Mouse (Mus musculus) B cell, adult (primary cell): ENCODE results near the gene Olfr243. TPM values are rescaled to one million over a fixed set of nuclear protein-coding genes. Genes with fewer than 3 reads are reported as not detected.

Source experiments
- total RNA-seq: library from RNA; stranded (reverse); gene quantifications from 4 replicates; pipeline ENCODE4 v1.2.4, GENCODE M21; 2023; ENCODE audit not compliant: inconsistent age

The Olfr243 gene
- not detected in 4 replicates for total RNA-seq

GRCm38 (mm10) chr7:103714371-103714770 is at the start of gene Olfr243:
Olfr243 (plus strand) TSS chr7:103714671.

GRCm38 (mm10) chr7:103671091-103671490 is 43.4 kb upstream of the Olfr243 start, which contains the start of gene Olfr624:
Olfr624 (minus strand) TSS chr7:103671191.

GRCm38 (mm10) chr7:103682420-103682819 is 32.1 kb upstream of the Olfr243 start, which contains the start of gene Olfr625-ps1:
Olfr625-ps1 (plus strand) TSS chr7:103682720.

GRCm38 (mm10) chr7:103730074-103730473 is 15.6 kb downstream of the Olfr243 start, which contains the start of gene Olfr628:
Olfr628 (plus strand) TSS chr7:103730374.

GRCm38 (mm10) chr7:103744843-103745242 is 30.4 kb downstream of the Olfr243 start, which contains the start of gene Olfr629:
Olfr629 (minus strand) TSS chr7:103744943.

GRCm38 (mm10) chr7:103757233-103757632 is 42.8 kb downstream of the Olfr243 start, which contains the start of gene Olfr630:
Olfr630 (minus strand) TSS chr7:103757333.

Other genes with a start within 250 kb of the Olfr243 start
- gene Olfr608, start 244.8 kb upstream of the Olfr243 start, total RNA-seq = not detected in 4 replicates
- gene Olfr609, start 216.6 kb upstream of the Olfr243 start, total RNA-seq = not detected in 4 replicates
- not detected in 4 replicates for gene Olfr610, start 202.5 kb upstream of the Olfr243 start, total RNA-seq
- gene Olfr611, start 193.8 kb upstream of the Olfr243 start, total RNA-seq = not detected in 4 replicates
- gene Olfr612, start 172.0 kb upstream of the Olfr243 start, total RNA-seq = not detected in 4 replicates
- gene Olfr613, start 166.6 kb upstream of the Olfr243 start, total RNA-seq = not detected in 4 replicates
- not detected in 4 replicates for gene Olfr615, start 158.6 kb upstream of the Olfr243 start, total RNA-seq
- gene Olfr616, start 145.5 kb upstream of the Olfr243 start, total RNA-seq = not detected in 4 replicates
- gene Olfr617, start 141.6 kb upstream of the Olfr243 start, total RNA-seq = not detected in 4 replicates
- gene Olfr618, start 124.6 kb upstream of the Olfr243 start, total RNA-seq = not detected in 4 replicates
- gene Olfr619, start 114.1 kb upstream of the Olfr243 start, total RNA-seq = not detected in 4 replicates
- not detected in 4 replicates for gene Olfr620, start 102.1 kb upstream of the Olfr243 start, total RNA-seq
- not detected in 4 replicates for gene Olfr622, start 72.0 kb upstream of the Olfr243 start, total RNA-seq
- gene Olfr623, start 51.0 kb upstream of the Olfr243 start, total RNA-seq = not detected in 4 replicates
- not detected in 4 replicates for gene Olfr624, start 43.5 kb upstream of the Olfr243 start, total RNA-seq
- not detected in 4 replicates for gene Olfr625-ps1, start 32.0 kb upstream of the Olfr243 start, total RNA-seq
- not detected in 4 replicates for gene Olfr628, start 15.7 kb downstream of the Olfr243 start, total RNA-seq
- not detected in 4 replicates for gene Olfr629, start 30.3 kb downstream of the Olfr243 start, total RNA-seq
- gene Olfr630, start 42.7 kb downstream of the Olfr243 start, total RNA-seq = not detected in 4 replicates
- gene Olfr69, start 56.9 kb downstream of the Olfr243 start, total RNA-seq = not detected in 4 replicates
- gene Olfr68, start 65.0 kb downstream of the Olfr243 start, total RNA-seq = not detected in 4 replicates
- gene Olfr67, start 77.2 kb downstream of the Olfr243 start, total RNA-seq = not detected in 4 replicates
- 3.1 to 9.5 TPM (median 3.9 TPM) in 4 replicates for gene Hbb-bt, start 99.3 kb downstream of the Olfr243 start, total RNA-seq
- gene Hbb-bs, start 113.4 kb downstream of the Olfr243 start, total RNA-seq = 5.7 to 29.6 TPM (median 17.0 TPM) in 4 replicates
- not detected in 4 replicates for gene Hbb-bh2, start 125.8 kb downstream of the Olfr243 start, total RNA-seq
- gene Hbb-bh1, start 128.5 kb downstream of the Olfr243 start, total RNA-seq = 0.94 TPM in 1 of 4 replicates, not detected in the others
- gene Hbb-y, start 138.5 kb downstream of the Olfr243 start, total RNA-seq = not detected in 4 replicates
- not detected in 4 replicates for gene Olfr66, start 171.6 kb downstream of the Olfr243 start, total RNA-seq
- not detected in 4 replicates for gene Olfr64, start 179.8 kb downstream of the Olfr243 start, total RNA-seq
- not detected in 4 replicates for gene Olfr65, start 188.8 kb downstream of the Olfr243 start, total RNA-seq
- not detected in 4 replicates for gene Olfr631, start 214.2 kb downstream of the Olfr243 start, total RNA-seq
- not detected in 4 replicates for gene Olfr632, start 219.7 kb downstream of the Olfr243 start, total RNA-seq
- not detected in 4 replicates for gene Olfr633, start 229.8 kb downstream of the Olfr243 start, total RNA-seq